Mouse (Mus musculus) heart, embryonic 10.5 days (tissue): ENCODE results near the gene Fat4. TPM values are rescaled to one million over a fixed set of nuclear protein-coding genes. Genes with fewer than 3 reads are reported as not detected.

Source experiments
- DNase-seq: peaks from one replicate; pipeline ENCODE4 v3.0.0-alpha.2; 2017; ENCODE audit warnings: low spot score
- H3K27ac ChIP-seq: fragments of 300-500 bp; sonication (generic); 2 replicates; pipeline ENCODE4 v1.5.1; 2016; ENCODE audit warnings: mild to moderate bottlenecking
- H3K27me3 ChIP-seq: fragments of 300-500 bp; sonication (generic); 2 replicates; pipeline ENCODE4 v1.6.1; 2016; ENCODE audit warnings: mild to moderate bottlenecking; ENCODE audit not compliant: poor library complexity, insufficient read depth, severe bottlenecking
- H3K36me3 ChIP-seq: fragments of 300-500 bp; sonication (generic); 2 replicates; pipeline ENCODE4 v1.6.1; 2016; ENCODE audit warnings: mild to moderate bottlenecking, moderate library complexity
- H3K4me1 ChIP-seq: fragments of 300-500 bp; sonication (generic); 2 replicates; pipeline ENCODE4 v1.6.1; 2016; ENCODE audit warnings: mild to moderate bottlenecking
- H3K4me3 ChIP-seq: fragments of 300-500 bp; sonication (generic); 2 replicates; pipeline ENCODE4 v1.5.1; 2016; ENCODE audit warnings: mild to moderate bottlenecking, moderate library complexity
- H3K9me3 ChIP-seq: fragments of 300-500 bp; sonication (generic); 2 replicates; pipeline ENCODE4 v1.6.1; 2016; ENCODE audit warnings: mild to moderate bottlenecking, moderate library complexity
- WGBS: fragments of 180-500 bp; shearing (Covaris S2); methylation state at CpG from one replicate; pipeline ENCODE4 v1.1.7; 2016; 5-methylcytosine and 5-hydroxymethylcytosine counted together
- polyA plus RNA-seq: library from polyadenylated mRNA; unstranded; fragments of >200 nt; fragmentation: Nextera tagmentation; extraction: Ambion mirVana; gene quantifications from 2 replicates; pipeline ENCODE4 v1.2.1, GENCODE M21; 2016

Gene Fat4
- polyA plus RNA-seq, 1 experiment from 2014 or later: 3.9 TPM

GRCm38 (mm10) chr3:38945157-38945556, 58.4 kb downstream of the Fat4 start:
- no peak overlapping the region for H3K27ac ChIP-seq
- no peaks in the 10 kb centered on the region for H3K9me3 ChIP-seq
- H3K36me3 ChIP-seq: peaks cover 6% of the 10 kb centered on the region; the same call in 1 of the 2 replicates
- no peak overlapping the region for H3K4me3 ChIP-seq
- no peaks in the 10 kb centered on the region for H3K4me1 ChIP-seq
- H3K27me3 ChIP-seq: no peaks in the 10 kb centered on the region
- 72% methylated on average over 1 of the region's 1 CpGs for WGBS
- no peak for DNase-seq

- Histone ChIP-seq H3K9me3 (no peaks in the 10 kb centered on the region), H3K4me1 (no peaks in the 10 kb centered on the region), H3K36me3 (peaks cover 12% of the 10 kb centered on the region; the same call in 1 of the 2 replicates), H3K27me3 (no peaks in the 10 kb centered on the region), H3K27ac (no peak overlapping the region), H3K4me3 (no peak overlapping the region)
- no peak for DNase-seq
- 80% methylated on average over 7 of the region's 7 CpGs for WGBS
These were observed 61.0 kb downstream of the Fat4 start for GRCm38 (mm10) chr3:38947706-38948105.

- Histone ChIP-seq H3K4me1 (no peaks in the 10 kb centered on the region), H3K27ac (no peak overlapping the region), H3K36me3 (peaks cover 16% of the 10 kb centered on the region), H3K4me3 (no peak overlapping the region), H3K27me3 (no peaks in the 10 kb centered on the region), H3K9me3 (no peaks in the 10 kb centered on the region)
- 57% methylated on average over 3 of the region's 3 CpGs for WGBS
- no peak for DNase-seq
These were observed 65.9 kb downstream of the Fat4 start for GRCm38 (mm10) chr3:38952602-38953001.

- H3K27me3 ChIP-seq: no peaks in the 10 kb centered on the region
- H3K4me3 ChIP-seq: no peak overlapping the region
- H3K27ac ChIP-seq: no peak overlapping the region
- WGBS: 56% methylated on average over 3 of the region's 3 CpGs
- peaks cover 16% of the 10 kb centered on the region for H3K36me3 ChIP-seq
- H3K4me1 ChIP-seq: no peaks in the 10 kb centered on the region
- no peak for DNase-seq
- no peaks in the 10 kb centered on the region for H3K9me3 ChIP-seq
These were observed 67.5 kb downstream of the Fat4 start for GRCm38 (mm10) chr3:38954196-38954595.

GRCm38 (mm10) chr3:38956012-38956648, 69.4 kb downstream of the Fat4 start:
- 82% methylated on average over 9 of the region's 9 CpGs for WGBS
- H3K4me3 ChIP-seq: no peak overlapping the region
- H3K9me3 ChIP-seq: no peaks in the 10 kb centered on the region
- H3K27me3 ChIP-seq: no peaks in the 10 kb centered on the region
- H3K4me1 ChIP-seq: no peaks in the 10 kb centered on the region
- DNase-seq: no peak
- H3K36me3 ChIP-seq: peaks cover 14% of the 10 kb centered on the region
- H3K27ac ChIP-seq: no peak overlapping the region

- Histone ChIP-seq H3K27me3 (no peaks in the 10 kb centered on the region), H3K4me3 (no peak overlapping the region), H3K9me3 (no peaks in the 10 kb centered on the region), H3K4me1 (no peaks in the 10 kb centered on the region), H3K36me3 (peaks cover 14% of the 10 kb centered on the region), H3K27ac (no peak overlapping the region)
- no peak for DNase-seq
- WGBS: 87% methylated on average over 11 of the region's 11 CpGs
These were observed 70.4 kb downstream of the Fat4 start for GRCm38 (mm10) chr3:38957186-38957585.

GRCm38 (mm10) chr3:38962328-38962727, 75.6 kb downstream of the Fat4 start:
- peaks cover 7% of the 10 kb centered on the region; the same call in 1 of the 2 replicates for H3K36me3 ChIP-seq
- no peak overlapping the region for H3K4me3 ChIP-seq
- 78% methylated on average over 6 of the region's 6 CpGs for WGBS
- no peaks in the 10 kb centered on the region for H3K4me1 ChIP-seq
- no peaks in the 10 kb centered on the region for H3K27me3 ChIP-seq
- H3K27ac ChIP-seq: no peak overlapping the region
- DNase-seq: no peak
- no peaks in the 10 kb centered on the region for H3K9me3 ChIP-seq

GRCm38 (mm10) chr3:38967480-38967879, 80.7 kb downstream of the Fat4 start:
- no peaks in the 10 kb centered on the region for H3K4me1 ChIP-seq
- H3K9me3 ChIP-seq: no peaks in the 10 kb centered on the region
- no peak overlapping the region for H3K27ac ChIP-seq
- no peak overlapping the region for H3K4me3 ChIP-seq
- H3K27me3 ChIP-seq: no peaks in the 10 kb centered on the region
- DNase-seq: no peak
- H3K36me3 ChIP-seq: peaks cover 3% of the 10 kb centered on the region; the same call in 1 of the 2 replicates

- Histone ChIP-seq H3K4me3 (no peak overlapping the region), H3K27me3 (no peaks in the 10 kb centered on the region), H3K36me3 (peaks cover 13% of the 10 kb centered on the region), H3K27ac (no peak overlapping the region), H3K9me3 (no peaks in the 10 kb centered on the region), H3K4me1 (no peaks in the 10 kb centered on the region)
- DNase-seq: no peak
These were observed 99.6 kb downstream of the Fat4 start for GRCm38 (mm10) chr3:38986379-38986778.

- Histone ChIP-seq H3K36me3 (no peaks in the 10 kb centered on the region), H3K27me3 (no peaks in the 10 kb centered on the region), H3K4me1 (no peaks in the 10 kb centered on the region), H3K9me3 (no peaks in the 10 kb centered on the region), H3K4me3 (no peak overlapping the region), H3K27ac (no peak overlapping the region)
- no peak for DNase-seq
- WGBS: 80% methylated on average over 3 of the region's 3 CpGs
These were observed 102.4 kb downstream of the Fat4 start for GRCm38 (mm10) chr3:38989181-38989580.

- H3K4me1 ChIP-seq: no peaks in the 10 kb centered on the region
- H3K4me3 ChIP-seq: no peak overlapping the region
- H3K9me3 ChIP-seq: no peaks in the 10 kb centered on the region
- H3K27me3 ChIP-seq: no peaks in the 10 kb centered on the region
- DNase-seq: no peak
- WGBS: 69% methylated on average over 3 of the region's 3 CpGs
- no peak overlapping the region for H3K27ac ChIP-seq
- peaks cover 21% of the 10 kb centered on the region; the same call in 1 of the 2 replicates for H3K36me3 ChIP-seq
These were observed 113.3 kb downstream of the Fat4 start for GRCm38 (mm10) chr3:39000011-39000410.

- H3K27ac ChIP-seq: no peak overlapping the region
- no peaks in the 10 kb centered on the region for H3K27me3 ChIP-seq
- H3K9me3 ChIP-seq: no peaks in the 10 kb centered on the region
- peaks cover 37% of the 10 kb centered on the region for H3K36me3 ChIP-seq
- no peaks in the 10 kb centered on the region for H3K4me1 ChIP-seq
- no peak overlapping the region for H3K4me3 ChIP-seq
- DNase-seq: no peak
- WGBS: 87% methylated on average over 7 of the region's 7 CpGs
These were observed 123.8 kb downstream of the Fat4 start for GRCm38 (mm10) chr3:39010544-39010943.

GRCm38 (mm10) chr3:39017633-39018032, 130.9 kb downstream of the Fat4 start:
- Histone ChIP-seq H3K27me3 (no peaks in the 10 kb centered on the region), H3K4me1 (no peaks in the 10 kb centered on the region), H3K4me3 (no peak overlapping the region), H3K27ac (no peak overlapping the region), H3K9me3 (no peaks in the 10 kb centered on the region), H3K36me3 (no peaks in the 10 kb centered on the region)
- DNase-seq: no peak
- 53% methylated on average over 1 of the region's 1 CpGs for WGBS

GRCm38 (mm10) chr3:39036113-39036512, 149.4 kb downstream of the Fat4 start:
- DNase-seq: no peak
- H3K9me3 ChIP-seq: no peaks in the 10 kb centered on the region
- H3K4me1 ChIP-seq: no peaks in the 10 kb centered on the region
- 68% methylated on average over 2 of the region's 2 CpGs for WGBS
- no peaks in the 10 kb centered on the region for H3K36me3 ChIP-seq
- no peak overlapping the region for H3K4me3 ChIP-seq
- no peak overlapping the region for H3K27ac ChIP-seq
- H3K27me3 ChIP-seq: no peaks in the 10 kb centered on the region
